Mouse (Mus musculus) forebrain, embryonic 14.5 days (tissue): ENCODE results near the gene Pfn3. TPM values are rescaled to one million over a fixed set of nuclear protein-coding genes. Genes with fewer than 3 reads are reported as not detected.
"Not testable (repeated sequence)": the region's sequence is repeated elsewhere in the genome, so short reads cannot be mapped to it uniquely, and the experiment has no call there.

Source experiments
- ATAC-seq: fragments of 200-750 bp; cut with Nextera tagmentation; 2 replicates; pipeline ENCODE4 v1.8.0; 2017; ENCODE audit warnings: mild to moderate bottlenecking, moderate library complexity
- DNase-seq: peaks from one replicate; pipeline ENCODE4 v3.0.0-alpha.2; 2015; ENCODE audit warnings: low spot score
- H3K27ac ChIP-seq: fragments of 300-500 bp; sonication (generic); 2 replicates; pipeline ENCODE4 v1.5.1; 2014; ENCODE audit warnings: low read depth, mild to moderate bottlenecking, control low read depth, low read length, moderate library complexity
- H3K27me3 ChIP-seq: fragments of 300-500 bp; sonication (generic); replicated peaks from 2 replicates; pipeline ENCODE4 v1.6.1; 2014; ENCODE audit warnings: low read length, control low read depth, mixed read lengths; ENCODE audit not compliant: control insufficient read depth, insufficient read depth
- H3K36me3 ChIP-seq: fragments of 300-500 bp; sonication (generic); 2 replicates; pipeline ENCODE4 v1.6.1; 2014; ENCODE audit warnings: low read length, control low read depth; ENCODE audit not compliant: control insufficient read depth, insufficient read depth
- H3K4me1 ChIP-seq: fragments of 300-500 bp; sonication (generic); 2 replicates; pipeline ENCODE4 v1.6.1; 2014; ENCODE audit warnings: antibody characterized with exemption, low read length, control low read depth; ENCODE audit not compliant: control insufficient read depth, insufficient read depth
- H3K4me2 ChIP-seq: fragments of 300-500 bp; sonication (generic); 2 replicates; pipeline ENCODE4 v1.6.1; 2014; ENCODE audit warnings: mild to moderate bottlenecking, control low read depth, low read length
- H3K4me3 ChIP-seq: fragments of 300-500 bp; sonication (generic); 2 replicates; pipeline ENCODE4 v1.5.1; 2014; ENCODE audit warnings: low read depth, low read length, control low read depth
- H3K9ac ChIP-seq: fragments of 300-500 bp; sonication (generic); 2 replicates; pipeline ENCODE4 v1.6.1; 2014; ENCODE audit warnings: mild to moderate bottlenecking, low read length, control low read depth, moderate library complexity
- H3K9me3 ChIP-seq: fragments of 300-500 bp; sonication (generic); replicated peaks from 2 replicates; pipeline ENCODE4 v1.6.1; 2016; ENCODE audit warnings: low read length, control low read depth, mixed read lengths; ENCODE audit not compliant: control insufficient read depth
- WGBS: fragments of 180-500 bp; shearing (Covaris S2); extraction: QIAGEN DNeasy Blood & Tissue Kit; methylation state at CpG from one replicate; pipeline ENCODE4 v1.1.7; 2014; 5-methylcytosine and 5-hydroxymethylcytosine counted together
- polyA plus RNA-seq: library from polyadenylated mRNA; unstranded; fragments of >200 nt; fragmentation: Nextera tagmentation; extraction: Ambion mirVana; gene quantifications from 2 replicates; pipeline ENCODE4 v1.2.1, GENCODE M21; 2014

Gene Pfn3
- polyA plus RNA-seq, 1 experiment from 2014 or later = 0.71 TPM

DNA sequence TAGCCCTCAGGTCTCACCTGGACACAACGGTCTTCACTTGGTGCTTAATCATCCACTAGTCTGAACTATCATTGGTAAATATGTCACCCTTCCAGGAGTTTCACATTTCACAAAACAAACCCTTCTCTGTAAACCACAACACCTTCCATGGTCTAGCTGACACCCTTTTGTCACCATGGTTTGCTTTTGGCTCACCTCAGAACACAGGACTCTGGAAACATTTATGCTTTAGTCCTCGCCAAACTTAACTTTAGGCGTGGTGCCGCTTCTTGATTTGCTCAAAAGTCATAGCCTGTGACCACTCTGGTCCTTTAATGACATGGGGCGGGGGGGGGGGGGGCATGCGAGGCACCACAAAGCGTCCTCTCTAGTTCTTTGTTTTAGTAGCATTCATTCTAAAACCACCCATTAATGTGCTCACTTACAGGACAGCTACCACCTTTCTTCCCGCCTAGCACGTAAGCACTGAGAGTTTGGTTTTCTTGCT, 28.8 kb upstream of the Pfn3 start:
- Histone ChIP-seq H3K4me3 (peak overlapping the region; percentile 86), H3K4me2 (peak overlapping the region; percentile 68), H3K27ac (no peak overlapping the region), H3K9ac (peak overlapping the region; percentile 72; the same call in 1 of the 2 replicates), H3K9me3 (no peaks in the 10 kb centered on the region), H3K36me3 (no peaks in the 10 kb centered on the region), H3K4me1 (peaks cover 11% of the 10 kb centered on the region), H3K27me3 (no peaks in the 10 kb centered on the region)
- ATAC-seq (no peak), DNase-seq (no peak)
- 37% methylated on average over 9 of the region's 9 CpGs for WGBS

DNA sequence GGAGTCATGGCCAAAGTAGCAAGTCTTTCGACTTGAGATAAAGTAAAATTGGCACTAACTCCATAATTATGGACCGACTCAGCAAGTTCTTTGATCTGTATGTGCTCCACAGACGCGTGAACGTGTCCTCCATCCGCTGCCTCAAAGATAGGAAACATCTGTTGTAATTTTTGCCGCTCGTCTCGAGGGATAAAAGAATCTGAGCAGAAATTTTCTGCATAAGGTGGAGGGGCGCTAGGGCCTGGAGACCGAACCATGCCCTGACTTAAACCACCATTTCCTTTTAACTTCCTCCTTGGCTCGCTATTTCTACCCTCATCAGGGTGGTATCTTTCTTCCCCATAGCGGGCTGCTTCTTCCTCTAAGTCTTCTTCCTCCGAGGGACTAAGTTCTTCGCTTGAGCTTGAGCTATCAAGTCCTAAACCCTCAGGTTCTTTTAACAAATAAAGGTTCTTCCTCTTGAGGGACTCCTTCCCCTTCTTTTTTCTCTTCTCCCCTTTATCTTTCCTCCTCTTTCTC, 22.1 kb upstream of the Pfn3 start:
- not testable (repeated sequence) for H3K27me3 ChIP-seq, DNase-seq, H3K9me3 ChIP-seq, H3K9ac ChIP-seq, H3K4me1 ChIP-seq, H3K4me3 ChIP-seq, ATAC-seq, H3K4me2 ChIP-seq, H3K27ac ChIP-seq, H3K36me3 ChIP-seq
- WGBS = 94% methylated on average over 14 of the region's 15 CpGs

DNA sequence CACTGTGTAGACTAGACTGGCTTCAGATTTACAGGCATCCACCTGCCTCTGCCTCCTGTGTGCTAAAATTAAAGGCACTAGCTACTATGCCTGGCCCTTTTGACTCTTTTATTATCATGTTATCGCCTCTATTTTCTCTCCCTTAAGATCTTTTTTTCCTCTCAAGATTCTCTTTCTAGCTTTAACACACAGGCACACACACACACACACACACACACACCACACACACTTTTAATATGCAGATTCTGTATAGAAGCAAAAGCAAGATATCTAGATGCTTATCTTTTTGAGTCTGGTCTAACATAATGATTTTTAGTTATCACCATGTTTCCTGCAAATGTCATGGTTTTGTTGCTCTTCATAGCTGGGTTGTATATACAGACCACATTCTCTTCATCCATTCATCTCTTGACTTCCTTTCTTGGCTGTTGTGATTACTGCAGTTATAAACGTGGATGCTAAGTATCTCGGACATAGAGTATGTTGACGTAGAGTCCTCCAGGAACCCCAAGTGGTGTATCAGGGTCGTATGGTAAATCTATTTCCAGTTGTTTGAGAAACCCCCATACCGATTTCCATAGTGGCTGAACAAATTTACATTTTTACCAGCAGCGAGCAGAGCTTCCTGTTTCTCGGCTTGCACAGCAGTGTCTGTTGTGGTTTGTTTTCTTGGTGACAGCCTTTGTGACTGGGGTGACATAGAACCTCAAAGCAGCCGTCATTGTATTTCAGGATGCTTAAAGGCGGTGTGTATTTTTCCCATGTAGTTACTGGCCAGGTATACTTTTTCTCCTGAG, 17.1 kb upstream of the Pfn3 start:
- 81% methylated on average over 10 of the region's 10 CpGs for WGBS
- no peak for ATAC-seq
- no peaks in the 10 kb centered on the region for H3K4me1 ChIP-seq
- no peaks in the 10 kb centered on the region for H3K36me3 ChIP-seq
- DNase-seq = no peak
- no peaks in the 10 kb centered on the region for H3K9me3 ChIP-seq
- H3K27ac ChIP-seq = no peak overlapping the region
- H3K27me3 ChIP-seq = no peaks in the 10 kb centered on the region
- H3K9ac ChIP-seq = no peak overlapping the region
- H3K4me3 ChIP-seq = no peak overlapping the region
- no peak overlapping the region for H3K4me2 ChIP-seq

DNA sequence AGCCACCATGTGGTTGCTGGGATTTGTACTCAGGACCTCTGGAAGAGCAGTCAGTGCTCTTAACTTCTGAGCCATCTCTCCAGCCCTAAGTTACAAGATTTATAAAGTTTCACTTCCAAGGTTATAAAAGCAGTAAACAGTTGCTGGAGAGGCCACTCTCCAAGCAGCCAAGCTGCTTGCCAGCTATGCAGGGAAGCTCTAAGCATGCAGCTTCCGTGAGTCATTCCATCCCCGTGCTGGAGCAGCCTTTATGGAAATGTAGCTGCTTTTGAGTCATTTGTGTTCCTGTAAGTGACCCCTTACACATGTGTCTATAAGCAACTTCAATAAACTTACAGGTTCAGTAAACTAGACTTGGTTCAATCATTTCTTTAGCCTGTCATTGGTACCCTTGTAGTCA, 15.5 kb upstream of the Pfn3 start:
- Histone ChIP-seq H3K4me3 (no peak overlapping the region), H3K27me3 (no peaks in the 10 kb centered on the region), H3K4me2 (no peak overlapping the region), H3K4me1 (no peaks in the 10 kb centered on the region), H3K36me3 (no peaks in the 10 kb centered on the region), H3K27ac (no peak overlapping the region), H3K9me3 (no peaks in the 10 kb centered on the region), H3K9ac (no peak overlapping the region)
- DNase-seq = no peak
- WGBS = 75% methylated on average over 2 of the region's 2 CpGs
- ATAC-seq = no peak

DNA sequence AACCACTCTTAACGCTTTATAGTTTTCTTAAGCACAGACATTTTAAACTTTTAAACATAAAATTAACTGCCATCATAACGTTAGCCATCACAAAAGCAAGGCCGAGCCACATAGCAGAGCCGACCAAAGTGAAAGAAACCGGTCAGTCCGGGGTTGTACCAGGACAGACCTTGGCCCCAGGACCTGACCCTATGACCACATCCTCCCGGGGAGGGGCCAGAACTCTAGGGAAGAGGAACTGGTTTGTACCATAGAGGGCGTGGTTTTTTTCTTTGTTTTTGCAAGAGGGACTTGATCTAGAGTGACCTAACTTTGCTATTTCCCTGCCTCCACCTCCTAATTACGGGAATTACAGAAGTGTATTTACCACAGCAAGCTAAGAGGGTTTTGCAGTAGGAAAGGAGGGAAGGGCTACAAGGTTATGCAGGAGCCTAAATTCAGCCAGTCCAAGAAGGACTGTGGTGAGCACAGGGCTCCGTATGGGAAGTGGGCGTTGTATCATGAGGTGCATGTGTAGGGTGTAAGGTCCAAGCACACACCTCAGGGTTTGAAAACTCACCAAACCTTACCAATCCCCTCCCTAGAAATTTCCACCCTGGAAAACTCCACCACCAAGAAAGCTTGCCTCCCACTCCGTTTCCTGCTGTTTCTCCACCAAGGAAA, 14.3 kb upstream of the Pfn3 start:
- no peaks in the 10 kb centered on the region for H3K27me3 ChIP-seq
- DNase-seq (no peak), ATAC-seq (no peak)
- no peaks in the 10 kb centered on the region for H3K9me3 ChIP-seq
- 80% methylated on average over 12 of the region's 12 CpGs for WGBS
- no peak overlapping the region for H3K9ac ChIP-seq
- H3K36me3 ChIP-seq = no peaks in the 10 kb centered on the region
- no peaks in the 10 kb centered on the region for H3K4me1 ChIP-seq
- no peak overlapping the region for H3K27ac ChIP-seq
- no peak overlapping the region for H3K4me3 ChIP-seq
- H3K4me2 ChIP-seq = no peak overlapping the region

DNA sequence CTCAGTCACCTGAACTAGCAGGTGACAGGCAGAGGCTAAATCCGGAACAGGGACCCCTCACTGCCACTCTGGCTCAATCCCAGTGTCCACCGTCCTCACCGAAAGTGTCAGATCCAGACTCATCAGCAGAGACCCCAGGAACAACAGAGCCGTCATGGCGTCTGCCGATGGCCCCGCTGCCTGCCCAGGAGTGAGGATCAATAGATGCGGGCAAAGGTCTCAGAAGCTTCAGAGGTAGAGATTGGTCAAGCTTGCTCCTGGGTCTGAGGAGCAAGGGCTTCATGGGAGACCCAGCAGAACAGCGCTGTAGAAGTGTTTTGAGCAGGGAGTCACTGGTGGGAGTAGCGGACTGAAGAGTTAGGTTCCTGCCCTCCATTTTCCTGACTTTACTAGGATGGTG, 11.6 kb upstream of the Pfn3 start, which contains the start of gene F12:
Gene F12 (minus strand): TSS at position 181 of the 400 bp plus-strand sequence.
- Histone ChIP-seq H3K9ac (no peak within 1 kb of the TSS), H3K27me3 (peaks cover 6% of the 10 kb centered on the region), H3K36me3 (no peaks in the 10 kb centered on the region), H3K27ac (no peak within 1 kb of the TSS), H3K9me3 (no peaks in the 10 kb centered on the region), H3K4me2 (no peak within 1 kb of the TSS), H3K4me3 (no peak within 1 kb of the TSS), H3K4me1 (no peaks in the 10 kb centered on the region)
- 89% methylated on average over 10 of the region's 10 CpGs for WGBS
- no peak for ATAC-seq
- DNase-seq = no peak

DNA sequence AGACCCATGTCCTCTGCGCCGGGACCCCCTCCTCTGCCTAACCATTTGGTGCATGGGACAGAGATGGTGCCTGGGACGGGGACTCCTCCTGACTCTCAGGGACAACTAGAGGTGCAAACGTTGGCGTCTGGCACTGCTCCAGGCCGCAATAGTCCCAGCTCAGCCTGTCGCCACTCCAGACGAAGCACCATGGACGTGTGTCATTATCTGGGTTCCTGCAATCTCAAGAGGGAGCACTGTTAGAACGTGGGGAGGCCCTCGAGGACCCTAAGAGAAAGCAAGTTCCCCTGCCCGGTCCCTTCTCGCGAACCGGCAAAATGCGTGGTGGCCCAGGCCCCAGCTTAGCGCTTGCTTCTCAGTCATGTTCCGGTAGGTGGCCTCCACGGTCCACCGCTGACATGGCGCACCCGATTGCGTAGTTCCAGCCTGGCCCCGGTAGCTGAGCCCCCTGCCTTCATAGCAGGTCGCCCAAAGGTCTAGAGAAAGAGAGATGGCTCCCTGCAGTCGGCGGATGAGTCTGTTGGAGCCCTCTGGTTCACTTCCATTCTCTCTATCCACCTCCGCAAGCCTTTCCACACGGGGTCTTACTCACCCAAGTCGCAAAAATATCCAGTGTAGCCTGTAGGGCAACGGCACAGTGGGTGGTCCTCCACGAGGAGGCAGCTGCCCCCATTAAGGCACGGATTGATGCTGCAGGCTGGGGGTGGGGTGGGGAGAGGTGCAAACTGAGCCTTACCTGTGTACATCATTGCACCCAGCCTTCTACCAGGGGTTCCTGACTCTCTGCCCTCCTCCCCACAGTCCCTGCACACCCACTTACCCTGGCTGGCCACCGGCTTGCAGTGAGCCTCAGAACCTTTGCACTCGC, 6.1 kb upstream of the Pfn3 start:
- H3K27ac ChIP-seq = no peak overlapping the region
- H3K4me2 ChIP-seq = peak overlapping the region; percentile 39
- peak overlapping the region; percentile 8; the same call in 1 of the 2 replicates for H3K4me3 ChIP-seq
- H3K27me3 ChIP-seq = peaks cover 37% of the 10 kb centered on the region
- WGBS = 13% methylated on average over 35 of the region's 35 CpGs
- peak; percentile 67 for DNase-seq
- peak overlapping the region; percentile 35; the same call in 1 of the 2 replicates for H3K9ac ChIP-seq
- H3K36me3 ChIP-seq = no peaks in the 10 kb centered on the region
- ATAC-seq = peak; percentile 77
- no peaks in the 10 kb centered on the region for H3K4me1 ChIP-seq
- H3K9me3 ChIP-seq = no peaks in the 10 kb centered on the region
